Mouse (Mus musculus) embryo, embryonic 11 days (tissue): ENCODE data around the gene Cntnap2.

Experiments used
- DNase-seq: peaks from one replicate; pipeline ENCODE4 v3.0.0-alpha.2; 2015

Gene Cntnap2

GRCm38 (mm10) chr6:45345396-45345795, 286.2 kb downstream of the Cntnap2 start:
- no peak for DNase-seq

- no peak for DNase-seq
These were observed 286.8 kb downstream of the Cntnap2 start for GRCm38 (mm10) chr6:45345953-45346352.

- DNase-seq, result no peak
These were observed 307.3 kb downstream of the Cntnap2 start for GRCm38 (mm10) chr6:45366442-45366841.

- peak; percentile 2 for DNase-seq
These were observed 322.0 kb downstream of the Cntnap2 start for GRCm38 (mm10) chr6:45381126-45381525.

GRCm38 (mm10) chr6:45389034-45389433, 329.9 kb downstream of the Cntnap2 start:
- DNase-seq, result no peak

GRCm38 (mm10) chr6:45413629-45414028, 354.5 kb downstream of the Cntnap2 start:
- no peak for DNase-seq

- no peak for DNase-seq
These were observed 396.3 kb downstream of the Cntnap2 start for GRCm38 (mm10) chr6:45455424-45455823.

- no peak for DNase-seq
These were observed 459.1 kb downstream of the Cntnap2 start for GRCm38 (mm10) chr6:45518221-45518620.

GRCm38 (mm10) chr6:45536999-45537398, 477.8 kb downstream of the Cntnap2 start:
- DNase-seq, result no peak

- DNase-seq, result peak; percentile 47
These were observed 485.2 kb downstream of the Cntnap2 start for GRCm38 (mm10) chr6:45544319-45544875.

- no peak for DNase-seq
These were observed 500.6 kb downstream of the Cntnap2 start for GRCm38 (mm10) chr6:45559724-45560123.

GRCm38 (mm10) chr6:45584467-45585094, 525.4 kb downstream of the Cntnap2 start:
- DNase-seq, result no peak

- DNase-seq, result no peak
These were observed 529.9 kb downstream of the Cntnap2 start for GRCm38 (mm10) chr6:45589084-45589483.

- peak; percentile 4 for DNase-seq
These were observed 587.9 kb downstream of the Cntnap2 start for GRCm38 (mm10) chr6:45647017-45647416.

- no peak for DNase-seq
These were observed 589.3 kb downstream of the Cntnap2 start for GRCm38 (mm10) chr6:45648419-45648818.

GRCm38 (mm10) chr6:45700287-45700686, 641.1 kb downstream of the Cntnap2 start:
- DNase-seq, result no peak

GRCm38 (mm10) chr6:45791612-45792011, 732.5 kb downstream of the Cntnap2 start:
- no peak for DNase-seq

- DNase-seq, result no peak
These were observed 782.6 kb downstream of the Cntnap2 start for GRCm38 (mm10) chr6:45841626-45842341.

GRCm38 (mm10) chr6:45843736-45844135, 784.6 kb downstream of the Cntnap2 start:
- no peak for DNase-seq

- peak; percentile 6 for DNase-seq
These were observed 812.3 kb downstream of the Cntnap2 start for GRCm38 (mm10) chr6:45871409-45871992.

- no peak for DNase-seq
These were observed 826.3 kb downstream of the Cntnap2 start for GRCm38 (mm10) chr6:45885486-45885885.

GRCm38 (mm10) chr6:45887901-45888300, 828.7 kb downstream of the Cntnap2 start:
- DNase-seq, result no peak

GRCm38 (mm10) chr6:45938263-45938662, 879.1 kb downstream of the Cntnap2 start:
- DNase-seq, result no peak

- peak; percentile 18 for DNase-seq
These were observed 879.6 kb downstream of the Cntnap2 start for GRCm38 (mm10) chr6:45938775-45939174.
